12 mouse cellular contexts compared by ENCODE assay signal in the genomic region with DNA sequence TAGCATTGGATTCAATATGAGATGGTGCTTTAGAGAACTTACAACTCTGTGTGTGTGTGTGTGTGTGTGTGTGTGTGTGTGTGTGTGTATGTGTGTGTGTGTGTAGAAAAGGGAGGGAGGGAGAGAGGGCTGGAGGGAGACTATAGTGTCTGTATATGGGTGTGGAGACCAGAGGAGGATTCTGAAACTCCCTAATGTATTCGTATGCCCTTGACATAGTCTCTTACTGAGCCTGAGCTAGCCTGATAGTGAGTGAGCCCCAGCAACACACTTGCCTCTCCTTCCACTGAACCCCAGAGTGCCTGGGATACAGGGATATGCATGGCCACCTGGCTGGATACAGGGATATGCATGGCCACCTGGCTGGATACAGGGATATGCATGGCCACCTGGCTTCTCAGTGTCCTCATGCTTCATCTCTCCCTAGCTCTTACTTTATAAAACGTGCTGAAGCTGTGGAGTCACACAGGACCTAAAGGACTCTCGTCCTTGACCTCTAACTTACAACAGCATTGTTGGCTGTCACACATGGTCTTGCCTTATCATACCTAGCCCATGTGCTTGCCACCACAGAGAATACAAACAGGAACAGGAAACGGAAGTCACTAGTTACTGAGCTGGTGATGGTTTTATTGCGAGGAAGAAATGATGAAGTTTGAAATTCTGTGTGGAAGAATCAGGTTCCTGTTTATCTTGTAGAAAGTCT.
A peak's percentile ranks its signal among the peaks of the same experiment; 100 is the strongest.
DNase-seq lines count a peak whose midpoint lies in the region; ATAC-seq and TF ChIP-seq lines count a peak whose summit lies in the region.
"Had no signal": no experiment of that assay in that cellular context is flagged by ENCODE, and none has a peak within 500 bp of the region (broad histone marks: within the 10 kb centered on the region; RNA-seq: fewer than 3 reads in every experiment).

No protein-coding gene starts in this region.

- H3K4me3 ChIP-seq in kidney, embryonic 14.5 days (ENCODE audit: low read length), result no peak overlapping the region
- no peak overlapping the region for H3K4me3 ChIP-seq in embryonic facial prominence, embryonic 14.5 days (ENCODE audit: low read depth, low read length)
- H3K4me3 ChIP-seq in midbrain, embryonic 11.5 days (ENCODE audit: low read depth, low read length), result no peak overlapping the region
- H3K4me3 ChIP-seq in hindbrain, postnatal 0 days (ENCODE audit: low read length), result no peak overlapping the region
- H3K4me3 ChIP-seq: limb, embryonic 15.5 days; stomach, embryonic 15.5 days had no signal

- H3K4me2 ChIP-seq in kidney, embryonic 14.5 days (replicated peaks; ENCODE audit: low read depth, low read length), result no peak overlapping the region
- no peak overlapping the region for H3K4me2 ChIP-seq in embryonic facial prominence, embryonic 14.5 days (ENCODE audit: low read depth, low read length)
- H3K4me2 ChIP-seq in midbrain, embryonic 11.5 days, result no peak overlapping the region
- H3K4me2 ChIP-seq in hindbrain, postnatal 0 days (ENCODE audit: low read depth, low read length), result no peak overlapping the region

- 66% methylated on average over 5 of the region's 5 CpGs for WGBS in kidney, embryonic 14.5 days
- WGBS in embryonic facial prominence, embryonic 14.5 days, result 76% methylated on average over 5 of the region's 5 CpGs
- 88% methylated on average over 5 of the region's 5 CpGs for WGBS in midbrain, embryonic 11.5 days
- WGBS in hindbrain, postnatal 0 days, result 87% methylated on average over 5 of the region's 5 CpGs

- H3K9ac ChIP-seq in kidney, embryonic 14.5 days (ENCODE audit: low read depth, low read length), result no peak overlapping the region
- no peak overlapping the region for H3K9ac ChIP-seq in embryonic facial prominence, embryonic 14.5 days (ENCODE audit: low read depth, low read length)
- no peak overlapping the region for H3K9ac ChIP-seq in midbrain, embryonic 11.5 days (ENCODE audit: low read length)
- H3K9ac ChIP-seq in hindbrain, postnatal 0 days (replicated peaks; ENCODE audit: low read length), result no peak overlapping the region
- H3K9ac ChIP-seq: limb, embryonic 15.5 days; stomach, embryonic 15.5 days had no signal

- no peaks in the 10 kb centered on the region for H3K9me3 ChIP-seq in kidney, embryonic 14.5 days (ENCODE audit: control insufficient read depth, low read length)
- H3K9me3 ChIP-seq in embryonic facial prominence, embryonic 14.5 days (ENCODE audit: control insufficient read depth, low read length), result no peaks in the 10 kb centered on the region
- H3K9me3 ChIP-seq in midbrain, embryonic 11.5 days (ENCODE audit: control insufficient read depth, low read length), result no peaks in the 10 kb centered on the region
- no peaks in the 10 kb centered on the region for H3K9me3 ChIP-seq in hindbrain, postnatal 0 days (ENCODE audit: low read length)
- H3K9me3 ChIP-seq: limb, embryonic 15.5 days; stomach, embryonic 15.5 days had no signal

- TF ChIP-seq CTCF in hindbrain, postnatal 0 days (IDR thresholded peaks at IDR 0.05; ENCODE audit: low read depth), result no peak

- no peaks in the 10 kb centered on the region for H3K27me3 ChIP-seq in kidney, embryonic 14.5 days (ENCODE audit: control insufficient read depth, insufficient read depth, low read length)
- H3K27me3 ChIP-seq in embryonic facial prominence, embryonic 14.5 days (replicated peaks; ENCODE audit: control insufficient read depth, insufficient read depth, low read length), result no peaks in the 10 kb centered on the region
- no peaks in the 10 kb centered on the region for H3K27me3 ChIP-seq in midbrain, embryonic 11.5 days (ENCODE audit: control insufficient read depth, insufficient read depth, low read length)
- no peaks in the 10 kb centered on the region for H3K27me3 ChIP-seq in hindbrain, postnatal 0 days (ENCODE audit: insufficient read depth, low read length)
- H3K27me3 ChIP-seq: limb, embryonic 15.5 days; stomach, embryonic 15.5 days had no signal

- no peak for DNase-seq in kidney, postnatal 14 days
- DNase-seq in CD8-positive naive resting alpha-beta T cell, adult 2 months (ENCODE audit: low read depth in 2 of 2, low spot score in 2 of 2), result peak; percentile 43 to 45
- no peak for DNase-seq in embryonic facial prominence, embryonic 14.5 days (ENCODE audit: low spot score)
- no peak for DNase-seq in midbrain, embryonic 11.5 days (ENCODE audit: low spot score, missing footprints)
- DNase-seq in hindbrain, postnatal 0 days (ENCODE audit: low spot score), result no peak
- DNase-seq: adrenal gland, adult 8-10 months; gastrocnemius, postnatal 14 days had no signal

- peak; percentile 58 for ATAC-seq in kidney, embryonic 14.5 days (ENCODE audit: low FRiP score, low TSS enrichment)
- ATAC-seq in embryonic facial prominence, embryonic 14.5 days (ENCODE audit: low read depth), result no peak
- peak; percentile 49 for ATAC-seq in megakaryocyte progenitor cell, adult 5-6 weeks (replicated peaks; ENCODE audit: poor library complexity)
- no peak for ATAC-seq in erythroblast, adult 5-6 weeks (replicated peaks; ENCODE audit: low FRiP score, poor library complexity, severe bottlenecking)
- no peak for ATAC-seq in midbrain, embryonic 11.5 days (ENCODE audit: low FRiP score)
- ATAC-seq in hindbrain, postnatal 0 days, result no peak

- no peaks in the 10 kb centered on the region for H3K36me3 ChIP-seq in kidney, embryonic 14.5 days (ENCODE audit: control insufficient read depth, insufficient read depth, low read length)
- no peaks in the 10 kb centered on the region for H3K36me3 ChIP-seq in embryonic facial prominence, embryonic 14.5 days (ENCODE audit: control insufficient read depth, insufficient read depth, low read length)
- H3K36me3 ChIP-seq in midbrain, embryonic 11.5 days (ENCODE audit: control insufficient read depth, insufficient read depth, low read length), result no peaks in the 10 kb centered on the region
- no peaks in the 10 kb centered on the region for H3K36me3 ChIP-seq in hindbrain, postnatal 0 days (ENCODE audit: insufficient read depth, low read length)
- H3K36me3 ChIP-seq: limb, embryonic 15.5 days; stomach, embryonic 15.5 days had no signal

- H3K27ac ChIP-seq in kidney, embryonic 14.5 days (ENCODE audit: low read depth, low read length), result no peak overlapping the region
- H3K27ac ChIP-seq in embryonic facial prominence, embryonic 14.5 days (replicated peaks; ENCODE audit: low read depth, low read length), result 0 out of 2 replicates have a peak overlapping the region, but pooled peaks have one; percentile 67
- no peak overlapping the region for H3K27ac ChIP-seq in midbrain, embryonic 11.5 days (ENCODE audit: low read depth, low read length)
- H3K27ac ChIP-seq in hindbrain, postnatal 0 days, result no peak overlapping the region

- 0 out of 2 replicates have a peak, but pooled peaks cover 4% of the 10 kb centered on the region for H3K4me1 ChIP-seq in kidney, embryonic 14.5 days (ENCODE audit: control insufficient read depth, insufficient read depth, low read length)
- peaks cover 22% of the 10 kb centered on the region; the same call in 1 of the 2 replicates for H3K4me1 ChIP-seq in embryonic facial prominence, embryonic 14.5 days (ENCODE audit: control insufficient read depth, insufficient read depth, low read length)
- H3K4me1 ChIP-seq in midbrain, embryonic 11.5 days (ENCODE audit: control insufficient read depth, insufficient read depth, low read length), result 0 out of 2 replicates have a peak, but pooled peaks cover 2% of the 10 kb centered on the region
- peaks cover 21% of the 10 kb centered on the region for H3K4me1 ChIP-seq in hindbrain, postnatal 0 days (ENCODE audit: insufficient read depth, low read length)

Comparison
In these comparisons a context has a peak if more than half of its experiments do, and no peak if none do; other contexts are left out.
1. ATAC-seq: peak in kidney, embryonic 14.5 days (single experiment) and megakaryocyte progenitor cell, adult 5-6 weeks (single experiment); none in embryonic facial prominence, embryonic 14.5 days (single experiment), erythroblast, adult 5-6 weeks (single experiment), midbrain, embryonic 11.5 days (single experiment) and hindbrain, postnatal 0 days (single experiment).
2. DNase-seq: peak in CD8-positive naive resting alpha-beta T cell, adult 2 months (2 of 2); none in kidney, postnatal 14 days (single experiment), embryonic facial prominence, embryonic 14.5 days (single experiment), midbrain, embryonic 11.5 days (single experiment) and hindbrain, postnatal 0 days (single experiment).